Mouse (Mus musculus) limb, embryonic 14.5 days (tissue): ENCODE results near the gene Bach2. TPM values are rescaled to one million over a fixed set of nuclear protein-coding genes. Genes with fewer than 3 reads are reported as not detected.

Experiments
- ATAC-seq: fragments of 200-750 bp; cut with Nextera tagmentation; 2 replicates; pipeline ENCODE4 v1.8.0; 2017; ENCODE audit warnings: low read depth, moderate number of reproducible peaks, moderate TSS enrichment; ENCODE audit not compliant: low FRiP score
- DNase-seq: peaks from one replicate; pipeline ENCODE4 v3.0.0-alpha.2; 2015; ENCODE audit warnings: low spot score
- H3K27ac ChIP-seq: fragments of 300-500 bp; sonication (generic); replicated peaks from 2 replicates; pipeline ENCODE4 v1.5.1; 2014; ENCODE audit warnings: low read depth, mild to moderate bottlenecking, low read length, moderate library complexity, mixed read lengths
- H3K27me3 ChIP-seq: fragments of 300-500 bp; sonication (generic); 2 replicates; pipeline ENCODE4 v1.6.1; 2014; ENCODE audit warnings: low read length, mixed read lengths; ENCODE audit not compliant: control insufficient read depth, insufficient read depth
- H3K36me3 ChIP-seq: fragments of 300-500 bp; sonication (generic); 2 replicates; pipeline ENCODE4 v1.6.1; 2014; ENCODE audit warnings: mild to moderate bottlenecking, low read length, moderate library complexity, mixed read lengths; ENCODE audit not compliant: control insufficient read depth, insufficient read depth
- H3K4me1 ChIP-seq: fragments of 300-500 bp; sonication (generic); 2 replicates; pipeline ENCODE4 v1.6.1; 2014; ENCODE audit warnings: antibody characterized with exemption, low read length, mixed read lengths; ENCODE audit not compliant: control insufficient read depth, insufficient read depth
- H3K4me2 ChIP-seq: fragments of 300-500 bp; sonication (generic); replicated peaks from 2 replicates; pipeline ENCODE4 v1.6.1; 2014; ENCODE audit warnings: low read depth, mild to moderate bottlenecking, low read length, moderate library complexity; ENCODE audit not compliant: severe bottlenecking
- H3K4me3 ChIP-seq: fragments of 300-500 bp; sonication (generic); replicated peaks from 2 replicates; pipeline ENCODE4 v1.5.1; 2014; ENCODE audit warnings: low read length
- H3K9ac ChIP-seq: fragments of 300-500 bp; sonication (generic); 2 replicates; pipeline ENCODE4 v1.6.1; 2014; ENCODE audit warnings: mild to moderate bottlenecking, low read depth, low read length, moderate library complexity; ENCODE audit not compliant: severe bottlenecking
- H3K9me3 ChIP-seq: fragments of 300-500 bp; sonication (generic); 2 replicates; pipeline ENCODE4 v1.6.1; 2016; ENCODE audit warnings: low read length; ENCODE audit not compliant: control insufficient read depth
- POLR2A ChIP-seq: fragments of 200-500 bp; IDR thresholded peaks from 2 replicates; pipeline ENCODE4 v1.8.0; 2012; ENCODE audit warnings: inconsistent platforms, mild to moderate bottlenecking, moderate library complexity, borderline replicate concordance; ENCODE audit not compliant: insufficient read depth, insufficient read length; ENCODE audit errors: extremely low read depth
- WGBS: fragments of 180-500 bp; shearing (Covaris S2); extraction: QIAGEN DNeasy Blood & Tissue Kit; methylation state at CpG from one replicate; pipeline ENCODE4 v1.1.7; 2014; 5-methylcytosine and 5-hydroxymethylcytosine counted together
- polyA plus RNA-seq, 2 experiments: library from polyadenylated mRNA; depleted of rRNA in 1 of 2; stranded (reverse) in 1 of 2; unstranded in 1 of 2; fragments of >200 nt; fragmentation: Nextera tagmentation in 1 of 2; extraction: Ambion mirVana in 1 of 2; gene quantifications; 2 replicates each; pipeline versions ENCODE4 v1.2.1 to v1.2.3; 2012 to 2014

The Bach2 gene
- polyA plus RNA-seq, 2 experiments: 6.0 to 9.6 TPM

- WGBS: 79% methylated on average over 11 of the region's 11 CpGs
- no peak for TF ChIP-seq POLR2A
Measured at GRCm38 (mm10) chr4:32247463-32248113, 9.0 kb downstream of the Bach2 start.

GRCm38 (mm10) chr4:32248236-32248635, 9.6 kb downstream of the Bach2 start:
- no peak for TF ChIP-seq POLR2A
- DNase-seq: peak; percentile 67
- Histone ChIP-seq H3K9me3 (no peaks in the 10 kb centered on the region), H3K36me3 (no peaks in the 10 kb centered on the region), H3K4me2 (no peak overlapping the region), H3K27ac (no peak overlapping the region), H3K9ac (no peak overlapping the region), H3K4me3 (no peak overlapping the region), H3K27me3 (no peaks in the 10 kb centered on the region), H3K4me1 (peaks cover 30% of the 10 kb centered on the region)
- no peak for ATAC-seq
- 28% methylated on average over 6 of the region's 6 CpGs for WGBS

More at GRCm38 (mm10) chr4:32247463-32248113, 9.0 kb downstream of the Bach2 start:
- Histone ChIP-seq H3K4me1 (peaks cover 34% of the 10 kb centered on the region), H3K4me2 (no peak overlapping the region), H3K36me3 (no peaks in the 10 kb centered on the region), H3K27me3 (no peaks in the 10 kb centered on the region), H3K27ac (no peak overlapping the region), H3K9me3 (no peaks in the 10 kb centered on the region), H3K4me3 (no peak overlapping the region), H3K9ac (no peak overlapping the region)
- ATAC-seq (no peak), DNase-seq (no peak)

GRCm38 (mm10) chr4:32248990-32249393, 10.4 kb downstream of the Bach2 start:
- WGBS: 29% methylated on average over 9 of the region's 9 CpGs
- H3K27ac ChIP-seq: no peak overlapping the region
- H3K27me3 ChIP-seq: no peaks in the 10 kb centered on the region
- no peak overlapping the region for H3K4me2 ChIP-seq
- no peak overlapping the region for H3K4me3 ChIP-seq
- H3K4me1 ChIP-seq: peaks cover 28% of the 10 kb centered on the region
- no peaks in the 10 kb centered on the region for H3K36me3 ChIP-seq
- no peak for TF ChIP-seq POLR2A
- ATAC-seq (no peak), DNase-seq (no peak)
- no peak overlapping the region for H3K9ac ChIP-seq
- no peaks in the 10 kb centered on the region for H3K9me3 ChIP-seq

- Histone ChIP-seq H3K4me3 (no peak overlapping the region; the same call in 1 of the 2 replicates), H3K27ac (peak overlapping the region; percentile 68; the same call in 1 of the 2 replicates), H3K27me3 (no peaks in the 10 kb centered on the region), H3K9ac (no peak overlapping the region), H3K36me3 (no peaks in the 10 kb centered on the region), H3K4me1 (peaks cover 28% of the 10 kb centered on the region), H3K4me2 (peak overlapping the region; percentile 28), H3K9me3 (no peaks in the 10 kb centered on the region)
- TF ChIP-seq POLR2A: no peak
- 63% methylated on average over 15 of the region's 15 CpGs for WGBS
- ATAC-seq (peak; percentile 28; the same call in 1 of the 2 replicates), DNase-seq (no peak)
Measured at GRCm38 (mm10) chr4:32249748-32250332, 11.2 kb downstream of the Bach2 start.

- ATAC-seq: no peak; the same call in 1 of the 2 replicates
- H3K9me3 ChIP-seq: no peaks in the 10 kb centered on the region
- H3K27ac ChIP-seq: peak overlapping the region; percentile 68
- peaks cover 28% of the 10 kb centered on the region for H3K4me1 ChIP-seq
- no peak for TF ChIP-seq POLR2A
- no peak overlapping the region; the same call in 1 of the 2 replicates for H3K4me3 ChIP-seq
- no peak for DNase-seq
- H3K27me3 ChIP-seq: no peaks in the 10 kb centered on the region
- no peak overlapping the region for H3K9ac ChIP-seq
- 21% methylated on average over 16 of the region's 16 CpGs for WGBS
- H3K36me3 ChIP-seq: no peaks in the 10 kb centered on the region
- H3K4me2 ChIP-seq: peak overlapping the region; percentile 28
Measured at GRCm38 (mm10) chr4:32250333-32251004, 11.9 kb downstream of the Bach2 start.
